Mouse (Mus musculus) R1 (cell line): ENCODE measurements around the gene Ptpn13.

Experiments used
- DNase-seq: peaks from one replicate; pipeline ENCODE4 v3.0.0-alpha.2; 2018; ENCODE audit warnings: low read depth, low spot score

Gene Ptpn13

DNA sequence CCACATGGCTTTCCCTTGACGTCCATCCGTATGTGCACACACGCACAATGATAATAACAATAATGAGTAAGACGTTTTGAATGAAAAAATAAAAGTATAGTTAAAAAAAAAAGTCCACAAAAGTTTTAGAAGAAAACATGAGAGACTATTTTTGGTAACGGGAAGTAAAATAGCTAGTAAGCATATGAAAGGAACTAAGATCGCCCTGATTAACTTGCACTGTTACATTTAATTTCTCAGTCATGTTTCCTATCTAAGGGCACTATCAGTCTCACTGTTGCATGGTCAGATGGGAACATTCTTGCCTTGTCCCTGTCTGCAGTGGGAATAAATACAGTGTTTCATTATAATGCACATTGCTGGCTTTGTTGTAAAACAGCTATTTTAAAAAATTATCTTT lies 2.4 kb upstream of the Ptpn13 start:
- no peak for DNase-seq

DNA sequence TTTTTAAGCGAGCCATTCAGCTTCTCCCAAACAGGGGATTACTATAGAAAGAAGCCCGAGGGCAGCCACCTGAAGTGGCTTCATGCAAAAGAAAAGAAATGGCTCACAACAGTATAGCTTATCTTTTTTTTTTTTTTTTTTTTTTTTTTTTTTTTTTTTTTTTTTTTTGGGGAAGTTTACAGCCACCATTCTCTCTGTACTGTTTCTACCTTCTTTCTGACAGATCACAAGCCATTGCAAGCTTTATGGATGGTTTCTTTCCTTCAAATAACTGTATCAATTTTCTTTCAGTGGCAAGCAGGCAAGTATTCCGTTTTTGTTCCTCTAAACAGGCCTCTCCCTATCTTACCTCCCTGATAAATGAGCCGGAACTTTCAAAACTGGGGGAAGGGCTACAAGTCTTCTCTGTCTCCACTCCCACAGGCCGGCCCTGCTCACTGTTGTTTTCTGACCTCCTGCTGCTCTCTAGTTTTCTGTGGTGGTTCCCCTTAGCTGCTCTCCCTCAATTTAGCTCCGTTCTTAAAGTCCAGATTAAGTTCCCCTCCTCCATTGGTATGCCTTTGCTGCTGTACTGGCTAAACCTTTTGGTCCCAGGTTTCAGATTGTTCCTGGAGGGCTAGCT lies 1.6 kb upstream of the Ptpn13 start:
- peak; percentile 86 for DNase-seq

- DNase-seq: no peak
Observed at GRCm38 (mm10) chr5:103423927-103424315, 1.1 kb upstream of the Ptpn13 start.

GRCm38 (mm10) chr5:103425363-103426031 lies 505 bp downstream of the Ptpn13 start:
- peak; percentile 66 for DNase-seq

- no peak for DNase-seq
Observed at GRCm38 (mm10) chr5:103426250-103426649, 1.3 kb downstream of the Ptpn13 start.

DNA sequence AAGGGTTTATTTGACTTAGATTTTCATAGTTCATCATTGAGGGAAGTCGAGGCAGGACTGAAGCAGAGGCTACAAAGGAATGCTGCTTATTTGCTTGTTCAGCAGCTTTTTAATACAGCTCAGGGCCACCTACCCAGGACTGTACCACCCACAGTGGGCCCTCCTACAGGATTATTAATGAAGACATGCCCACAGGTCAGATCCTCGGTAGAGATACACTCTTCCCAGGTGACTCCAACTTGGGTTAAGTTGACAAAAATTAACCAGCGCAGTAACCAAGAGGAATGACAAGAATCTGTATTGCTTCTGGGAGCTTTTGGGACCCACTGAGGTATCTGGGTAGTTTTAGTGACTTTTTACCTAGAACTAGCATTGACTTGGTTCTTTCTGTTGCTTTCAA lies 6.0 kb downstream of the Ptpn13 start:
- no peak for DNase-seq

DNA sequence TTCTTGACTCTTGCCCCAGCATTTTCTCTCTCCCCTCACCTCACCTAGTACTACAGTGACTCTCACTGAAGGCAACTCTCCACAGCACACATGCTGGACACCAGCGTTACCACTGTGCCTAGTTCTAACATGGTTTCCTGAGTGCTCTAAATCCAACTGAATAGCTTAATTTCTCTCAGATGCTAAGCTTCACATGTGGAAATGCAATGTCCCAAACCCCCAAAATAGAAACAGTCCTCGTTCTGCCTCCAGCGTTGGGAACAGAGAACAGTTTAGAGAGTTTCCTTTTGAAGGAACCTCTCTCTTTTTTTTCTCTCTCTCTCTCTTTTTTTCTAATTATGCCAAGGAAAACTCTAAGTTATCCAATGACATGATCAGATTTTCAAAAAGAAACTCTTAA lies 6.5 kb downstream of the Ptpn13 start:
- no peak for DNase-seq

DNA sequence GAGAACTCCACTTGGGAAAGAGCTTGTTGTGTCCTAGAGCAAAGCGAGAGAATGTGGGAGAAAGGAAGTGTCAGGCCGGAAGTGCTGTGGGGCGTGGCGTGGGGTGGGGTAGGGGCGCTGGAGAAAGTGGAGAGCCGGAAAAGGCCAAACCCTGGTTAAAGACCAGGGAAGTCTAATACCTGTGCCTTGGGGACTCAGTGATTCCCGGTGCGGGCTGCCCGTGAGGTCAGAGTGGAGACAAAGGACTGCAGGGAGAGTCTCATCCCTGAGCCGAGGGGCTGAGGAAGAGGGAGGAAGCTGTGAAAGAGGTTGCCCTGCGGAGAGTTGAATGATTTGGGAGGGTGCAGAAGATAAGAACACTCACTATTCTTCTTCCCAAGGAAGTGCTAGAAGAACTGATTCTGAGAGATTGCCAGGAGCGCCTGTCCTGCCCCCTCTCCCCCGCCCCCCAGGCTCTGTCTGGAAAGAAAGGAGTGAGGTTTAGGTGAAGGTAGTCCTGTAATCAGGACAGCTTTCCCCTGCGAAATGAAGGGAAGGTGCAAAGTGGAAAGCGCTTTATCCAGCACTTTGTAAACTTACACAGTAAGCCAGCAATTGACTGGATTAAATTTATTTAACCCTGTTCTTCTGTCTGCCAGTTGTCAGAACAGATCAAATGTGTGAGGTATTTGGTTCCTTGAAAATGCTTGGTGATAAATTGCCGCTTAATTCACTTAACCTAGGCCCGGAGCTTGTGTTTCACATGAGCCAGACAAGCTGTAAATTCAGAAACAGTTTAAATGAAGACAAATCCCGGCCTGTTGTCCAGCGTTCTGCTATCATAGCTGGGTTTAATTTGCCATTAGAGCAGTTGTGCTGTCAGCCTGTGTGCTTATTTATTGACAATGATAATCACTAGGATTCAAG lies 11.3 kb downstream of the Ptpn13 start:
- DNase-seq: peak; percentile 74

DNA sequence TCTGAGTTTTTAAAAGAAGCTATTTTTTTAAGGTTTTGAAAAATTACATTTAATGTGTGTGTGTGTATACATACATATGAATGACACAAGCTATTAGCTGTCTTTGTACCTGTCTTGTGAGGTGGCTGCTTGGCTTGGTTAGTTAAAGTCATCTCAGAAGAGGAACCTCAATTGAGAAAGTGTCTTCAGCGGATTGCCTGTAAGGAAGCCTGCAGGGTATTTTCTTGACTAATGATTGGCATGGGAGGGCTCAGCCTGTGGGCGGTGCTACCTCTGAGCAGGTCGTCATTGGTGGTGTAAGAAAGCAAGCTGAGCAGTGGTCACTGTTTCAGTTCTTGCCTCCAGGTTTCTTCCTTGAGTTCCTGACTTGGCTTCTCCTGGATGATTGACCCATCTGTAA lies 12.7 kb downstream of the Ptpn13 start:
- no peak for DNase-seq

GRCm38 (mm10) chr5:103439171-103439570 lies 14.2 kb downstream of the Ptpn13 start:
- DNase-seq: no peak

DNA sequence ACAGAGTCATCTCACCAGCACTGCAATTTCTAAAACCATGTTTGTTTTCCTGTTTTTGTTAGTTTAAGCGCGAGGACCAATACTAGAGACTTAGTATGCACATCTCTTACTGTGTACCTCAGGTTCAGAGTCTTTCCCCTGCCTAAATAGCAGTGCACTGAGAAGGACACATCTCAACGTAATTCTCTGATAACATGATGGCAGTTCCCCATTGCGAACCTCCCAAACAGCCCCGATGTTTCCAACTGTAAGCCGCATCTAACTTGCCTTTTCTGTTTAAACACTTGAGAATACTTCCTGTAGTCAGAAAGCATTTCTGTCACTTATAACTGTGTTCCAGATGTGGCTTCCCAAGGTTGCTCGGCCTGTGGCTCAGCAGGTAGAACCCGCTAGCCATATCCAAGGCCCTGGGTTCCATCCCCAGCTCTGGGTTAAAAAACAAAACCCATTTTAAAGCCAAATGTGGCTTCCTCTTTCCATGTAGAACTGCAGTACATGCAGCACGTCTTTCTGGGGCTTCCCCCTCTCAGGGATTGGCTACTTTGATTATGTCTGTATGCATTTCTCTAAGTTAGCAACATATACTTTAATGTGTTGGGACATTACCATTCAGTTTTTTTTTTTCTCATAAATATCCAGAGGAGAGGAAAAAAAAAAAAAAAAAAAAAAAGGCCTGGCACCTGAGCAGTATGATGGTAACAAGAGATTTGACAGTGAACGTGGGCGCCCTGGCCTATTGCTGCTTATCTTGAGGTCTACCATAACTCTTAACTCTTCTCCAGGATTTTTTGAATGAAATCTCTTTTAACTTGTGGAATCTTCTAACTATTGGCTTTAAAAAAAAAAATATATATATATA lies 15.7 kb downstream of the Ptpn13 start:
- no peak for DNase-seq

GRCm38 (mm10) chr5:103441706-103442105 lies 16.7 kb downstream of the Ptpn13 start:
- no peak for DNase-seq

DNA sequence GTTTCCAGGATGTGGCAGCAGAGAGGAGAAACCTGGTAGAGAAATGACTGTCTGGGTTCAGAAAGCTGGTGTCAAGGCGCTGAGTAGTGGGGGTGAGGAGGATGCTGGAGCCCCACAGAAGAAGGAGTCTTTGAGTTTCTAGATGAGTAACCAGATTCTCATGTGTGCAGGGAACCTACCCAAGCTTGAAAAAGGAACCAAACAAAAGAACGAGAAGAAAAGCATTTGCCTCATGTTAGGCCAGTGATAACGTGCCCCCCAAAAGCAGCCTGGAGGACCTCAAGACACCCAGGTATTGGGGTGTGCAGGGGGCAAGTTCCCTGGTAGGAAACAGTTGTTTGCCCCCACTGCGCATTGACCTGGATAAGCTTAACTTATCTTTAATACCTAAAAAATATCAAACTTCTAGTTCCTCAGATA lies 17.3 kb downstream of the Ptpn13 start:
- no peak for DNase-seq

DNA sequence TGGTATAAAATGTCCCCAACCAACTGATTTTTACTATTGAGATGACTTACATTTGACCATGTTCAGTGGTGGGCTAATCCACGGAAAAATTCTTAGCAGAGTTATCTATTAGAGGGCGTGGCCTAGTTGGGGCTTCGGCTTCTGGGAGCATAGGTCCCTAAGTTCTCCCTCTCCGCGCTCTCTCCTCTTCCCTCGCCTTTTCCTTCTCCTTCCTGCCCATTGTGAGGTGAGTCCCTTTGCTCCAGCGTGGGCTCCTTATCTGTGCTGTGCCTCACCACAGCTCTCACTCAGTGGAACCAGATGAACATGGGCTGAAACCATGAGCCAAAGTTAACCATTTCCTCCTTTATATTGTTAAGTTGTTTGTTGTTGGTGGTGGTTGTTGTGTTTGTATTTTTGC lies 17.9 kb downstream of the Ptpn13 start:
- DNase-seq: no peak

DNA sequence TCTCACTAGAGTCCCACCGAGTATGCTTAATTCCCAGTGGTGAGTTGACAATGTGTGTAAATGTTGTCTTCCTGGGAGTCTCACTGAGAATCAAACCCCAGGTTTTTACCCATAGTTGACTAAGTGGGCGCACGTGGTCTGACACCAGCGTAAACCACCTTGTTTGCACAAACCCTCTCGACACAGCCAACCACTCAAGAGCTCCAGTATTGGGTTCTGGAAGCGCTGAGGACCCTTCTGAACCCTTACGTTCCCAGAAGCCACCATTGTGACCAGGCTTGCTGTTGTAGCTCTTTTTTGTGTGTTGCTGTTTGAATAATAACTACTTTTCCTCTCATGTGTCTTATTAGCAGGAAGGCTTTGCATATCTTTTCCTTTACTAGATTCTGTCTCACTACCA lies 20.4 kb downstream of the Ptpn13 start:
- DNase-seq: no peak

- DNase-seq: no peak
Observed at GRCm38 (mm10) chr5:103447806-103448416, 22.9 kb downstream of the Ptpn13 start.

DNA sequence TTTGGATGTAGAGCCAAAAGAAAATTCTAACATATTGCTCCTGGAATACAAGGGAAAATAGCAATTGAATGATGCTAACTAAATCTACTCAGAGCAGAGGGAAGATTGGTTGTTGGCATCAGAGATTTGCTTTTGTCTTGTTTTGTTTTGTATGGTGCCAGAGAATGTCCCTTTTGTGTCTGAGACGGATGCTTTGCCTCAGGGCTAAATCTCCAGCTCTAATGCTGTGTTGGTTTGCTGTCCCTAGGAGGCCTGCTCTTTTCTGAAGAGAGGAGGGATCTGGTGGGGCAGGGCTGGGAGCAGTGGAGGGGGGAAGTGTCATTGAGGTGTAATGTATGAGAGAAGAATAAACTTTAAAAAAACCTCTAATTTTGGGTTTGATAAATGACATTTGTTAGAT lies 23.5 kb downstream of the Ptpn13 start:
- no peak for DNase-seq

DNA sequence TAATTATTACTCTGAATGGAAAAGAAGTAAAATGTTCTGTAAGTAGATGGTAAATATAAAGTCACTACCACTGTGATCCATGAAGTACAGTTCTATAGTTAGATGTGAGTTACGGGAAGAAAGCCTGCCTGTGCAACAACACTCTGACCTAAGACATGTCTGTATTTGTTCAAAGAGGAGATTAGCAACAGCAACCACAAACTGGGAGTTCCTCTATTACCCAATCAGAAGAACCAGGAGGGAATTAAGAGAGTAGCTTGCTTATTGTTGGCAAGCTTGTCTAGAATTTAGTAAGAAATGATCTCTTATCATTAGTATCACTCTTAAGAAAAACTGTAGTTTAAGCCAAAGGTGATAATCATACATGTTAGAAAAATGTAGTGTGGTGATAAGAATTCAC lies 25.7 kb downstream of the Ptpn13 start:
- no peak for DNase-seq

DNA sequence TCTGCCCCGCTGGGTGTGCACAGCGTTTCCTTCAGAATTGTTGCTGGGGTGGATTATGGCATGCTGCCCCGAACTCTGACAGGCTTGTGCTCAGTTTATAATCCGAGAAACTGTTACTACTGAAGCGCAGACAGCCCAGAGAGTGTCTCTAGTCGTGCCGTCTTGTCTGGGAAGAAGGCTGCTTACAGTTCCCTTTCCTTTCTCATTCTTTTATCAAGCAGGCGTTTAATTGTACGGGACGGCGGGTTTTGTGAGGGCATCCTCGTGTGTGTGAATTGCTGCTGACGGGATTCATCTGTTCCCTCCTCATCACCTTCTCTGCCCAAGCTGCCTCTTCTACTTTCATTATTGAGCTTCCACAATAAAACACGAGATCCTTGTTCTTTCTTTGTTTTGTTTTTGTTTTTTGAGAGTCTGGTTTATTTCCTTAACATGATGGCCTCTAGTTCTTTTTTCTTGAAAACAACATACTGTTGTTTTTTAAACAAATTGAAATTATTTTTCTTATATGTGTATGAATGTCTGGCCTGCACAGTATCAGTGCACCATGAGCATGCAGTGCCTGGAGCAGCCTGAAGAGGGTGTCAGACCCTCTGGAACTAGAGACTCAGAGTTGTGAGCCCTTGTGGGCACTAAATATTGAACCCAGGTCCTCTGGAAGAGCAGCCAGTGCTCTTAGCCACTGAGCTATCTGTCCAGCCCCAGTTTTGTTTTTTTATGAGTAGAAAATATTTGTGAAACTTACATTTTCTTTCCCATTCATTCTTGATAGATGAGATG lies 28.6 kb downstream of the Ptpn13 start:
- DNase-seq: peak; percentile 41

GRCm38 (mm10) chr5:103456794-103457193 lies 31.8 kb downstream of the Ptpn13 start:
- DNase-seq: no peak
